Mouse (Mus musculus) spleen, embryonic (tissue): Measurements from ENCODE around the gene Hpca.

Experiments
- CTCF ChIA-PET: fragments of 350-600 bp; sonication (Branson Sonifier 250); formaldehyde crosslinking; loops from one replicate; lab custom pipeline; 2022; lab: Charles Lee

Hpca gene

GRCm38 (mm10) chr4:129121569-129122086, at the start of gene Hpca:
Hpca (minus strand) TSS chr4:129122036.
- CTCF ChIA-PET: interaction anchor here (0.7 to 1.1 kb wide), 3 partner anchors 12 to 471 kb away, joined by 3 to 5 read pairs (median 3); no protein-coding TSS in a partner anchor

GRCm38 (mm10) chr4:129161581-129162255, 39.9 kb upstream of the Hpca start:
- CTCF ChIA-PET: no interaction called here

- CTCF ChIA-PET: interaction anchor here (0.7 kb wide), 1 partner anchor 21 kb away, joined by 3 read pairs; no protein-coding TSS in a partner anchor
Measured at GRCm38 (mm10) chr4:129161076-129161475, 39.2 kb upstream of the Hpca start.

- CTCF ChIA-PET: no interaction called here
Measured at GRCm38 (mm10) chr4:129158549-129158948, 36.7 kb upstream of the Hpca start.

DNA sequence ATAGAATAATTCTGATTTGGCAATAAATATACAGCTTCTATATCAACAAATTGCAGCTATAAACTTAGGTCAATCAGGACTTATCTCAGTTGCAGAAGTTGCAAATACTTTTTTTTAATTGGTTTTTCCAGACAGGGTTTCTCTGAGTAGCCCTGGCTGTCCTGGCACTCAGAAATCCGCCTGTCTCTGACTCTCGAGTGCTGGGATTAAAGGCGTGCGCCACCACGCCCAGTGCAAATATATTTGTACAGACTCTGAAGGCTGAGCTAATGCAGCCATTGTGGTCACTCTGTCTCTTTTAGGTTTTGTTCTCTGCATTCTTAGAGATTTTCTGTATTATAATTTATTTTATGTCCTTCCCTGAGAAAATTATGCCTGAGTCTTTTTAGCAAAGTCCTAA, 35.7 kb upstream of the Hpca start:
- CTCF ChIA-PET: no interaction called here

GRCm38 (mm10) chr4:129151276-129151811, 29.5 kb upstream of the Hpca start:
- CTCF ChIA-PET: no interaction called here

- CTCF ChIA-PET: no interaction called here
Measured at GRCm38 (mm10) chr4:129149321-129149720, 27.5 kb upstream of the Hpca start.

DNA sequence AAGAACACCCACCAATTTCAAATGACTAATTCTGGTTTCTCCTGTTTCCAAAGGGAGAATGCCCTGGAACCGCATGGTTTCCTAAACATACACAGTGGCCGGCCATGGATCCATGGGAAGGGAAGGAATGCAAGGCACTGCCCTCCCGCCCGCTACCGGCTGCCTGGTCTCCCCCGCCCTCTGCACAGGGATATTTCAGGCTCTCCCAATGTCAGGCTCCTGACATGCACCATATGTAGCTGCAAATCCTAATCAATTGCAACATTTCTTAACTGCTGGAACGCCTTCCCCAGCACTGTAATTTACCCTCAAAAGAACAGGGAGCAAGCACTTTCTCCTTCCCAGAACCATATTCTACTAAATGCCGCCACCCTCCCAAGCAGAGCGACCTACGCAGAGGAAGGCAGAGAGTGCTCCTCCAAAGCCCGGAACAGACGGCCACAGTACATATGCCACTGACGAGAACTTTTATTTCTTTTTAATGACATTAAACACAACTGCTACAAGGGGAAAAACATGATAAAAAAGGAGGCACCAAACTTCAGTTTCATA, 25.8 kb upstream of the Hpca start:
- CTCF ChIA-PET: interaction anchor here (0.6 to 0.7 kb wide), 3 partner anchors 44 to 238 kb away, joined by 4 to 10 read pairs (median 5); no protein-coding TSS in a partner anchor

DNA sequence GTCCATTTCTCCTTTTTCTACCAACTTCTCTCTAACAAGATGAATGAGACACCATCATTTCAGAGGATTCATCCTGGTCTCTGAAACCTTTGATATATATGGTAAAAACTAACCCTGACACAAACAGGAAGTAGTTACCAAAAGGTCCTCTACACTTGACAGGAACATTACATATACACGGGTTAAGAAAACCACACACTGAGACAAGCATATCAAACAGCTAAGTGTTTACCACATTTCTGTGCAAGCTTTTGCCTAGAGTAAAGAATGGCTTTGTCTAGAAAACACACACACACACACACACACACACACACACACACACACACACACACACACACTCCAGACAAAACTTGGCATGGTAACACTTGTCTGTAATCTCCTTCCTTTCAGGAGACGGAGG, 24.6 kb upstream of the Hpca start:
- CTCF ChIA-PET: interaction anchor here (0.7 kb wide), 1 partner anchor 690 kb away, joined by 8 read pairs; no protein-coding TSS in a partner anchor

- CTCF ChIA-PET: no interaction called here
Measured at GRCm38 (mm10) chr4:129145943-129146342, 24.1 kb upstream of the Hpca start.

DNA sequence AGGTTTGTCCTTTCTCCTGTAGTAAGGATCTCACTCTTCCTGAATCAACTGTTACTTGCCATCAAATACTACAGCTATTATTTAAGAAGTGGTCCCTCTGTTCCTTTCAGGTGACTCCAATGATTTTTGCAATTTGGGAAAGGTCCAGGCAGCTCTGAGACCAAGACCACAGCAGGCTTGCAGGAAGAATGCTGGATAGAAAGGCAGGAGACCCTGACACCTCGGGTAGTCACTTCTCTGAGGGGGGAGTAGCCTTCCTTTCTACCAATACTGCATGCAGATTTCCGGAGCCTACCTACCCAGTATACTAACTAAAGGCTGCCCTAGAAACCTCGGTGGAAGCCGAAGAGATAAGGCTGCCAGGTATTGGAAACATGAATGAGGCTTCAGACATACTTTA, 23.6 kb upstream of the Hpca start:
- CTCF ChIA-PET: no interaction called here

DNA sequence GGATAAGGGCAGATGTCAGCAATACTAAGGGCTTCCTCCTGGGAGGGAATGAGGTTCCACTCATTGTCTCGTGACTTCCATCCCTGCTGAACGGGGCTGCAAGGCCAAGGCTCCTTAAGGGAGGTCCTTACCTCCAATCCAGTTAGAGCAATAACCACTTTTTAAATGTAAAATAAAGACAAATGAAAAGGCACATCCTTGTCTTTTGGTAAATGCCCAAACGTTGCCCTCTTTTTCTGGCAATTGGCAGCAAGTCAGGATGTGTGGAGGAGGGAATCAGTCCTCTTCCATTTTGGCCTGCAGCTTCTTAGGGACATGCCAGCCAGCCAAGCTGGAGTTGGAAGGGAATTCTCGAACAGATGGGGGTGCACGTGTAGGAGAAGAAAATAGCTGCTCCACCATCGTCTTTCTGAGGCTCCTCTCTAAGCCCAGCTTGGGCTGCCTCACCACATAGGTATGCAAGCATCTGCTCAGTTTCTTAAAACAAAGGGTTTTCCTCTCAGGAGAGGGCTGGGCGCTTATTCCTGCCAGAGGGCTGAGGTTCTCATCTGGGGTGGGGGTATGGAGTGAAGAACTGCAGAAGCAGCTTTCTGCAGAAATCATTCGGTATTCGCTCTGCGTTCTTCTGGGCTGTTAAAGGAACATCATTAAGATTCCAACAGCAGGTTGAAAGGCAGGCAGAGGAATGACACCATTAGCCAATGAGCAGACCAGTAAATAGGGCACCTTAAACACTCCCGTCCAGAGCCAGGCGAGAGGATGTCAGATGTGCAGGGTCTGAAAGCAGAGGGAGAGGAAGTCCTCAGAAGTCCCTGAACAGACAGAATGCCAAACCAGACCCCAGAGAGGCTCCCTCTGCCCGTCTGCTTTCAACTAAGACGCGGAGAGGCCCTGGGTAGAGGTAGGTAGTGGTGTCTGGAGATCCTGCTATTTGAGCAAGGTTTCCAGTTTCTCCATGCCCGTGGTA, 22.8 kb upstream of the Hpca start:
- CTCF ChIA-PET: no interaction called here

DNA sequence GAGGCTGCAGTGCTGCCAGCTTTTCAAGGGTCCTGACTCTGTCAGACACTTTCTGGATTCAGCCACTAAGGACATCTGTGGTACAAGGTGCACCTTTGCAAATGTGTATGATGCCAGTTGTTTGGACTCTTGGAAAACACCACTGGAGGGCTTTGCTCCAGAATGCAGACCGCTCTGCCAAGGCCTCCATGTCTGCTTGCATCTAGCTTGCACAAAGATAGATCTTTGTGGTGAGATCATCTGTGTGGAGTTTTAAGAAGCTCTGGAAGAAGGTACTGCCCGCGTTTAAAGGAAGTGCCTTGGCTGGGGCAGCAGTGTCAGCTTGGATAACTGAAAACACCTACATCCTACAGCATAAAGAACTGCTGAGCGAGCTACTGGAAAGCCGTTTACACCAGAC, 21.7 kb upstream of the Hpca start:
- CTCF ChIA-PET: no interaction called here

GRCm38 (mm10) chr4:129142439-129143045, 20.7 kb upstream of the Hpca start:
- CTCF ChIA-PET: no interaction called here

DNA sequence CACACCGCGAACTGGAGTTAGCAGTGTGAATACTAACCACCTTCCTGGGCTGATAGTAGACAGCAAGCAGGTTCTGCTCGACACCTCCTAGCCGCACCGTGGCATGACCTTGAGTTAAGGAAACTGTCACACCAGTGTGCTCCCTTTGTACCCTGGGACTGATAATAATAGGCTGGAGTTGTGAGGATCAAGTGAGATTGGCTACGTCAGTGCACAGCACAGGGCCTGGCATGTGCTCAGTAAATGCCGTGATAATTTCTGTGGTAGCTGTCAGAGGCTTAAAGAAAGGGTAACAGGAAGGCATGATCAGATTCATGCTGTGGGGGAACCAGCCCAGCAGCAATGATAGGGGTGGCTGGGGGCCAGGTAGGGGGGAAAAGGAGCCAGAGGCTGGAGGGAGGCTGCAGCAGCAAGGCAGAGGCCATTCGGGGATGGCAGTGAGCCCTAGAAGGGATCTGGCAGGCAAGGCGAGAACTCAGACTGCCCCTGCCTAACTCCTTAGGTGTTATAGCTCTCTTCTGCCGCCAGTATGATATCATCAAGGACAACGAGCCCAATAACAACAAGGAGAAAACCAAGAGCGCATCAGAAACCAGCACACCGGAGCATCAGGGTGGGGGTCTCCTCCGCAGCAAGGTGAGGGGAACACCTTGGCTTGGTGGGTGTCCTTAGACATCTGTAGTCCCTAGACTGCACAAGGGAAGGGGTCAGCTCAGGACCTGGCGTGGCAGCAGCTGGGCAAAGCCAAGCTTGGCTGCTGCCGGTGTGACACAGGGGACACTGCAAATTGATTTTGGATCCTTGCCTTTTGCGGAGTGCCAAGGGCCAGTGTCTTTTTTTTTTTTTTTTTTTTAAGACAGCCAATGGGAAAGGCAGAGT, 20.0 kb upstream of the Hpca start:
- CTCF ChIA-PET: no interaction called here

DNA sequence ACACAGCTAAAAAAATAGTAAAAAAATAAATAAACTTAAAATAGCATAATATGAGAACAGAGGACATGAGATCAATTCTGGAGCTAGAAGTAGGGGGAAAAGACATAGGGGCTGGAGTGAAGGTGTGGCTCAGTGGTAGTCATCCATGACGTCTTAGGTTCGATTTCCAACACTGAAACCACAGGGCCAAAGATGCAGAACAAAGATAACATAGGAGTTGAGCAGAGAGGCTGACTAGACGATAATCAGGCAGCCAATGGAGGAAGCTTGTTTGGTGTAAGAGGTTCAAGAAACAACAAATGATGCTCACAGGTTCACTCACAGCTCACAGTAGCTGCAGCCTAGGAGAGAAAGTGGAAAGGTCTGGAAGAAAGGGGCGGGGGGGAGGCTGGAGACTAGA, 19.0 kb upstream of the Hpca start:
- CTCF ChIA-PET: no interaction called here

GRCm38 (mm10) chr4:129139642-129140041, 17.8 kb upstream of the Hpca start:
- CTCF ChIA-PET: no interaction called here

DNA sequence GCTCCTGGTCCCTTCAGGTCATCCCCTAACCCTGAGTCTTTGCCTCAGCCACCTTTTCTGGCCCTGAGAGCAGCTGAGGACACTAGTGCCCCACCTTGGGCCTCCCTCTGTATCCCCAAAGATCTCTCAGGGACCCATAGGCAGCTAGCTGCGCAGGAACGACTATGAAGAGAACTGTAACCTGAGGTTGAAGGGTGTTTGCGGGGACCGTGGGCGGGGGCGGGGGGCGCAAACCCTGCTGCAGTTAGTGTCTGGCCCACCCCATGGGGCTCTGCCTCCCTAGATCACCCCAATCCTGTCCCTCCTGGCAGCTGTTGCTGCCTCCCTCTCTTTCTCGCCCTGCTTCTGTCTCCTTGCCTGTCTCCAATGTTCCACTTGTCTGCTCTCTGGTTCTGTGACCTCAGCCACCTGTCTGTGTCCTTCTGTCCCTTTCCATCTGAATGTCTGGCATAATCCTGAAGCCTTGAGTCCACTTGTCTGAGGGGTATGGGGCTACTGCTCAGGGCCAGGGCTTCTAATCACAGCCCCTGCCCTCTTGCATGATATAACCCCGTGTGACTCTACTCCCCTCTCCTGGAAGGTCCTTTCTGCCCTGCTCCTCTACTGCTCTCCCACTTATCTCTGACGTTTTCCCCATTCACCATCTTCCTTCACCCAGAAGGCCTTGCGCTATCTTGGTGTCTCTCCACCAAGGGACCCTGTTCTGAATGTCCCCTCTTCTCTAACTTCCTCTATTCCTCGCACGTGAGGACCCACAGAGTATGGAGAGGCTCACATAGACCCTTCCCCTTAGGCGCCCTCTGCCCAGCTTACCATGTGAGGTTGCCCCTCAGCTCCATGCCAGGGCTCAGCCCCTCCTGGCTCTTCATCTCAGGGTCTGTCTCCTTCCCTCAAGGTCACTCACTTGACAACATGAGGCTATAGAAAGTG, 15.8 kb upstream of the Hpca start:
- CTCF ChIA-PET: interaction anchor here (0.5 kb wide), 1 partner anchor 12 kb away, joined by 3 read pairs; no protein-coding TSS in a partner anchor
